Mouse (Mus musculus) forebrain, embryonic 16.5 days (tissue): Measurements from ENCODE around the gene Slc30a6. TPM values are rescaled to one million over a fixed set of nuclear protein-coding genes. Genes with fewer than 3 reads are reported as not detected.

ENCODE experiments used
- ATAC-seq: fragments of 200-750 bp; cut with Nextera tagmentation; 2 replicates; pipeline ENCODE4 v1.8.0; 2017; ENCODE audit warnings: mild to moderate bottlenecking, moderate library complexity
- H3K27ac ChIP-seq: fragments of 300-500 bp; sonication (generic); 2 replicates; pipeline ENCODE4 v1.5.1; 2014; ENCODE audit warnings: low read length, control low read depth
- H3K27me3 ChIP-seq: fragments of 300-500 bp; sonication (generic); replicated peaks from 2 replicates; pipeline ENCODE4 v1.6.1; 2014; ENCODE audit warnings: low read length; ENCODE audit not compliant: control insufficient read depth, insufficient read depth
- H3K36me3 ChIP-seq: fragments of 300-500 bp; sonication (generic); 2 replicates; pipeline ENCODE4 v1.6.1; 2014; ENCODE audit not compliant: control insufficient read depth, insufficient read depth
- H3K4me1 ChIP-seq: fragments of 300-500 bp; sonication (generic); replicated peaks from 2 replicates; pipeline ENCODE4 v1.6.1; 2014; ENCODE audit warnings: low read length; ENCODE audit not compliant: control insufficient read depth, insufficient read depth
- H3K4me2 ChIP-seq: fragments of 300-500 bp; sonication (generic); 2 replicates; pipeline ENCODE4 v1.6.1; 2014; ENCODE audit warnings: mild to moderate bottlenecking, low read length, control low read depth
- H3K4me3 ChIP-seq: fragments of 300-500 bp; sonication (generic); replicated peaks from 2 replicates; pipeline ENCODE4 v1.5.1; 2014; ENCODE audit warnings: mild to moderate bottlenecking, low read length, control low read depth
- H3K9ac ChIP-seq: fragments of 300-500 bp; sonication (generic); replicated peaks from 2 replicates; pipeline ENCODE4 v1.6.1; 2014; ENCODE audit warnings: low read depth, low read length, control low read depth
- H3K9me3 ChIP-seq: fragments of 300-500 bp; sonication (generic); 2 replicates; pipeline ENCODE4 v1.6.1; 2016; ENCODE audit warnings: low read length; ENCODE audit not compliant: control insufficient read depth
- WGBS: fragments of 180-500 bp; shearing (Covaris S2); extraction: QIAGEN DNeasy Blood & Tissue Kit; methylation state at CpG from one replicate; pipeline ENCODE4 v1.1.7; 2014; 5-methylcytosine and 5-hydroxymethylcytosine counted together
- polyA plus RNA-seq: library from polyadenylated mRNA; unstranded; fragments of >200 nt; fragmentation: Nextera tagmentation; extraction: Ambion mirVana; gene quantifications from 2 replicates; pipeline ENCODE4 v1.2.1, GENCODE M21; 2015

Slc30a6 gene
- polyA plus RNA-seq, 1 experiment from 2014 or later = 31.4 TPM

DNA sequence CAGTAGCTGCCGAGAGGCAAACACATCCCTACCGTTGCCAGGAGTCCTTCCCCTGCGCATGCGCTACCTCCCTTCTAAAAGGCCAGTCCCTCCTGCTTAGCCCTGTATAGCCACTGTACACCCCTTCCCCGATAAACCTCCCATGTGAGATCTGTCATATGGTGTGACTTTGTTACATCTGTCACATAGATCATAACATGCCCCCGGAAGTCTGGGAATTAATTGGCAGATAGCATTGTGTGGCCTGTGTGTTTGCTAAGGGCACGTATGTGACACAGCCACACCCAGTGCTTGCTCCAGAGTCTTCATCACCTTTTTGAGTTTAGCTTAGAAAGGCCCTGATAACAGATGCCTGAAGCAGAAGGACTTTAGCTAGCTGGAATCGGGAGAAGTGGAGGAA is 34.7 kb downstream of the Slc30a6 start:
- H3K4me2 ChIP-seq = no peak overlapping the region
- no peak for ATAC-seq
- peaks cover 5% of the 10 kb centered on the region for H3K36me3 ChIP-seq
- H3K9ac ChIP-seq = no peak overlapping the region
- no peaks in the 10 kb centered on the region for H3K4me1 ChIP-seq
- no peaks in the 10 kb centered on the region for H3K27me3 ChIP-seq
- no peak overlapping the region for H3K27ac ChIP-seq
- 87% methylated on average over 8 of the region's 8 CpGs for whole genome bisulfite sequencing
- H3K9me3 ChIP-seq = no peaks in the 10 kb centered on the region
- no peak overlapping the region for H3K4me3 ChIP-seq

DNA sequence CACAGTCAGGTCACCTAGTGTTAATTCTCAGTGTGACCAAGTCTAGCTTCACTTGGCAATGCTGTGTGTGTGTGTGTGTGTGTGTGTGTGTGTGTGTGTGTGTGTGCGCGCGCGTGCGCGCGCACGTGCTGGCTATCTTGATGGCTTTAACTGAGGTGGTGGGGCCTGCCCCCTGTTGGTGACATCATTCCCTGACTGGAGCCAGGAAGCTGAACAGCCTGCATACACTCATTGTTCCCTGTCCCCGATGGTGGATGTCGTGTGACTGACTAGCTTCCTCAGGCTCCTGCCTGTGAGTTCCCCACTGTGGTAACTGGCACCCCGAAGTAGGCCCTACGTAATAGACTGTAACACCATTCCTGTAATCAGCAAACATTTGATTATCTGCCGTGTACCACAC is 36.1 kb downstream of the Slc30a6 start:
- peaks cover 5% of the 10 kb centered on the region for H3K36me3 ChIP-seq
- H3K9ac ChIP-seq = no peak overlapping the region
- H3K27me3 ChIP-seq = no peaks in the 10 kb centered on the region
- ATAC-seq = no peak
- H3K9me3 ChIP-seq = no peaks in the 10 kb centered on the region
- no peak overlapping the region for H3K4me2 ChIP-seq
- H3K4me1 ChIP-seq = no peaks in the 10 kb centered on the region
- 64% methylated on average over 13 of the region's 13 CpGs for WGBS
- no peak overlapping the region for H3K4me3 ChIP-seq
- no peak overlapping the region for H3K27ac ChIP-seq

DNA sequence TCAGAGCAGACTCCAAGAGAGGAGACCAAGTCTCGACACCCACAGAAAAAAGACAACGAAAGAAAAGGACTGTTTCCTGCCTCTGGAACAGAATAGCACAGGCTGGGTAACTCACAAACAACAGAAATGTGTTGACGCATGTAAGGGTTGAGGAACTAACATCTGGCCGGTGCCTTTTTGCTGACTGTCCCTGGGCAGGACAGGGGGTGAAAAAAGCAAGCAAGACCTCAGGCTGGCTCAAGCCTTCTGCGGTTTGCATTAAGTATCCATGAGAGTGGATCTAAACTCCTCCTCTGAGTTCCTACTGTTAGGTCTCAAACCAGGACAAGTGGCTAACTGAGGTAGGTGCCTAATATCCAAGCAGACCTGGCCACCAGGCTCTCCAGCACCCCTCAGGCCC is 37.2 kb downstream of the Slc30a6 start:
- ATAC-seq = no peak
- Histone ChIP-seq H3K9me3 (no peaks in the 10 kb centered on the region), H3K9ac (no peak overlapping the region), H3K36me3 (no peaks in the 10 kb centered on the region), H3K27ac (no peak overlapping the region), H3K4me3 (no peak overlapping the region), H3K4me1 (no peaks in the 10 kb centered on the region), H3K4me2 (no peak overlapping the region), H3K27me3 (no peaks in the 10 kb centered on the region)
- WGBS = 87% methylated on average over 5 of the region's 5 CpGs

DNA sequence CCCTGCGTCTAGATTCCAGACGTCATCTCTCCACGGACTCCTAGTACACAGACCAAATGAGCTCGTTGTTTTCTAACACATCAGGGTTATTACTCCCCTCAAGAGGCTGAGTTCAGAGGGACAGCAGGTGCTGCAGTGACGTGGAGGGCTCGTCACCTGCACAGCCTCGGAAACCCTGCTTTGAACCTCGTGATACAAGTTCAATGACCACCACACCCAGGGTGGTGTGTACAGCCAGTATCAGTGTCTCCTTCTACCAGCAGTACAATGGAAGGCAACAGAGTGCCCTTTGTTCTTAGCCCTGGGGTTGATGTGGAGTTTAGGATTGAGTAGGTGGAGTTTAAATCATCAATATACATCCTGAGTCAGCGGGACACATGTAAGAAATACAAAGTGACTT is 42.4 kb downstream of the Slc30a6 start:
- ATAC-seq = no peak
- Histone ChIP-seq H3K4me1 (no peaks in the 10 kb centered on the region), H3K27ac (no peak overlapping the region), H3K4me2 (no peak overlapping the region), H3K9me3 (no peaks in the 10 kb centered on the region), H3K27me3 (no peaks in the 10 kb centered on the region), H3K4me3 (no peak overlapping the region), H3K9ac (no peak overlapping the region), H3K36me3 (no peaks in the 10 kb centered on the region)
- 84% methylated on average over 9 of the region's 9 CpGs for WGBS

DNA sequence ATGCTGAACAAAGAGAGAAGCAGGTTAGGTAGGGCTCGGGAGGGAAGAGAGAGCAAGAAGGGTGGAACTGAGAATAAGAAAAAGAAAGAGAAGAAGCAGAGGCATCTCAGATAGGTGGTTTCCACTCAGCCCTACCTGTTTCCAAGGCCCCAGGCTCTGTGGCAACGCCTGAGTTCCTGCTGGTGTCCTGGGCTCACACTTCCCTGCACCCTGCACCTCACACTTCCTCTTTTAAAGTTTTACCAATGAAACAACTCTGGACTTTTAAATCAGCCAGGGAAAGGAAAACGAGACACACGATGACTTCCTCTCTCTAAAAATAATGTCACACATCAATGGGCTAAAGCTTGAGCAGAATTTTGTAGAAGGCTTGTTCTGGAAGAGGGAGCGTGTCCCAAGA is 45.1 kb downstream of the Slc30a6 start:
- Histone ChIP-seq H3K36me3 (no peaks in the 10 kb centered on the region), H3K9ac (no peak overlapping the region), H3K27ac (no peak overlapping the region), H3K4me2 (no peak overlapping the region), H3K4me3 (no peak overlapping the region), H3K27me3 (no peaks in the 10 kb centered on the region), H3K4me1 (no peaks in the 10 kb centered on the region), H3K9me3 (no peaks in the 10 kb centered on the region)
- ATAC-seq = no peak
- WGBS = 84% methylated on average over 5 of the region's 5 CpGs

DNA sequence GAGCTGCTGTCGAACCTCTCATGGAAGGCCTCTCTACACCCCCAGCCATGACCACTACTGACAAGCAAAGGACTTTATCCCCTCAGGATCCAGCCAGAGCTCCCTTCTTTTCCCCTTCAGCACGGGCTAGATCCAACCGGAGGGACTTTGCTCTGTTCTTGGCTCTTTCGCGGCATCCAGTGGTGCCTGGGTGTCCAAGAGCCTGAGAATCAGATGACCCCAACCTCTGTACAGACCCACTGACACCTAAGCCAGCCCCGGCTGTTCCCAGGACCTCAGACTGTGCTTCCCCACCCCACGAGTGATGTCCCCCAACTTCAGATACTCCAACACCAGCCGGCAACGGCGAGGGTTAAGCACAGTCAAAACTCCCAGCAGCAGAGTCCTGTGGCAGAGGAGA is 54.4 kb downstream of the Slc30a6 start:
- Histone ChIP-seq H3K36me3 (no peaks in the 10 kb centered on the region), H3K27ac (no peak overlapping the region), H3K4me2 (no peak overlapping the region), H3K9ac (no peak overlapping the region), H3K4me3 (no peak overlapping the region), H3K9me3 (no peaks in the 10 kb centered on the region), H3K27me3 (no peaks in the 10 kb centered on the region), H3K4me1 (no peaks in the 10 kb centered on the region)
- ATAC-seq = no peak
- WGBS = 91% methylated on average over 10 of the region's 10 CpGs

DNA sequence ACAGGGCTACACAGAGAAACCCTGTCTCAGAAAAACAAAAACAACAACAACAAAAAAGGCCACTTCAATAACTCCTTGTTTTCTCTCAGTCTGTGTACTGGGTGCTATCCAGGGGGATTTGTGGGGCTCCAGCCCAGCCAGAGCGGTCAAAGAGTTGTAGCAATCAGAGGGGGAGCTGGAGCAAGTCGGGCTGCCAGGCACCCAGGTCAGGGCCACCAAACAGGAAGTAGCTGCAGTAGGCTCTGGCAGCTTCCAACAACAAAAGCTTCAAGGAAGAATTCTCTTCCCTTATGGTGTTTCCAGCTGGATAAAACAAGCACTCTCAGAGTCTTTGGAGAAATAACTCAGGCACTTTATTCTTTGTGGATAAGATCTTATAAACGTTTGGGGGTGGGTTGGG is 58.5 kb downstream of the Slc30a6 start:
- no peaks in the 10 kb centered on the region for H3K9me3 ChIP-seq
- ATAC-seq = no peak
- WGBS = 75% methylated on average over 3 of the region's 3 CpGs
- H3K27me3 ChIP-seq = no peaks in the 10 kb centered on the region
- no peaks in the 10 kb centered on the region for H3K4me1 ChIP-seq
- H3K27ac ChIP-seq = no peak overlapping the region
- no peak overlapping the region for H3K4me3 ChIP-seq
- H3K36me3 ChIP-seq = no peaks in the 10 kb centered on the region
- no peak overlapping the region for H3K9ac ChIP-seq
- H3K4me2 ChIP-seq = no peak overlapping the region

DNA sequence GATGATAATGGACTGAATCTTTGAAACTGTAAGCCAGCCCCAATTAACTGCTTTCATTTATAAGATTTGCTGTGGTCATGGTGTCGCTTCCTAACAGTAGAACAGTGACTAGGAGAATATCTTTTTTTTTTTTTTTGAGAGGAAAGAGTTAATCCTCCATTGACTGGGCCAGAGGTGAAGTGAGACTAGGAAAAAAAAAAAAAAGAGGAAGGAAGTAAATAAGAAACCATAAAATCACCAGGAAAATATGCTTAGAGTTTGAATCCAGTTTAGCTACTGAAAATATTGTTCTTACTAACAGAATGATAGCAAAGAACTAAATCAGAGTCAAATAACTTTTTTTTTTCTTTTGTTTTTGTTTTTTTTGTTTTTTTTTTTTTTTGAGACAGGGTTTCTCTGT is 59.3 kb downstream of the Slc30a6 start:
- no peaks in the 10 kb centered on the region for H3K4me1 ChIP-seq
- no peak overlapping the region for H3K27ac ChIP-seq
- no peak for ATAC-seq
- WGBS = 85% methylated on average over 1 of the region's 1 CpGs
- H3K4me2 ChIP-seq = no peak overlapping the region
- no peak overlapping the region for H3K9ac ChIP-seq
- no peaks in the 10 kb centered on the region for H3K27me3 ChIP-seq
- H3K9me3 ChIP-seq = no peaks in the 10 kb centered on the region
- H3K4me3 ChIP-seq = no peak overlapping the region
- no peaks in the 10 kb centered on the region for H3K36me3 ChIP-seq

DNA sequence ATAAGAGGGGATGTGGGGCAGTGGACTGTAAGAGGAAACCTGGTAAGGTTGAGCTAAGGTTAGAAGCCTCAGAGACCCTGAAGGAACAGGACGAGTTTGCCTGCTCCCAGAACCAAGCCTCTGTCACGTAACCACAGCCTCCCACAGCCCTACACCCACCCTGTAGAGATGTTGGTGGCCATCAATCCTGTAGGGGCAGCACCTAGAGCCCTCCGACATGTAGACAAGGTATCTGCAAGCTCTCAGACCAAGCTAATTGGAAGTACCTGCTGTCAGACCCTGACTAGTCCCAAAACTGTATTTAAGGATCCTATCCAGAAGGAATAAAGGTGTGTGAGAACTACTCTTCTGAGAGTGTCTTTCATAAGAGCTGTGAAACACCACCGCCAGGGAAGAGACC is 60.0 kb downstream of the Slc30a6 start:
- no peak overlapping the region for H3K27ac ChIP-seq
- H3K9me3 ChIP-seq = no peaks in the 10 kb centered on the region
- H3K4me3 ChIP-seq = no peak overlapping the region
- no peak overlapping the region for H3K9ac ChIP-seq
- no peaks in the 10 kb centered on the region for H3K36me3 ChIP-seq
- H3K27me3 ChIP-seq = no peaks in the 10 kb centered on the region
- WGBS = 94% methylated on average over 4 of the region's 4 CpGs
- no peaks in the 10 kb centered on the region for H3K4me1 ChIP-seq
- no peak for ATAC-seq
- no peak overlapping the region for H3K4me2 ChIP-seq

DNA sequence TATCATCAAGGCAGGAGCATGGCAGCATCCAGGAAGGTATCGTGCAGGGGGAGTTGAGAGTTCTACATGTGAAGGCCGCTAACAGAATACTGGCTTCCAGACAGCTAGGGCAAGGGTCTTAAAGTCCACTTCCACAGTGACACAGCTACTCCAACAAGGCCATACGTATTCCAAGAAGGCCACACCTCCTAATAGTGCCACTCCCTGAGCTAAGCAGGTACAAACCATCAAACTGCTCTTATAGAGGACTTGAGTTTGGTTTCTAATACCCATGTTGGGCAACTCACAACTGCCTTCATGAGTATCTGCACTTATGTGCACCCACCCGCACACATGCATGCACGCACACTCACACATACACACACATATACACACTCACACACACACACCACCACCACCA is 61.4 kb downstream of the Slc30a6 start:
- Histone ChIP-seq H3K36me3 (no peaks in the 10 kb centered on the region), H3K27me3 (no peaks in the 10 kb centered on the region), H3K9me3 (no peaks in the 10 kb centered on the region), H3K4me2 (no peak overlapping the region), H3K9ac (no peak overlapping the region), H3K27ac (no peak overlapping the region), H3K4me1 (no peaks in the 10 kb centered on the region), H3K4me3 (no peak overlapping the region)
- ATAC-seq = no peak
- 95% methylated on average over 5 of the region's 5 CpGs for WGBS
